Mouse (Mus musculus) G1E-ER4 (cell line): ENCODE data around the gene Hdac11. TPM values are rescaled to one million over a fixed set of nuclear protein-coding genes. Genes with fewer than 3 reads are reported as not detected.

Experiments used
- GATA1 ChIP-seq: IDR thresholded peaks from one replicate; pipeline ENCODE4 v1.8.0; 2012; ENCODE audit warnings: low read length, inconsistent platforms
- polyA plus RNA-seq: library from polyadenylated mRNA; stranded (reverse); fragments of >175 nt; gene quantifications from 2 replicates; pipeline ENCODE4 v1.2.3, GENCODE M21; 2012

Gene Hdac11
- polyA plus RNA-seq, 1 experiment = 1.1 TPM

- no peak for TF ChIP-seq GATA1
Observed at GRCm38 (mm10) chr6:91183041-91183440, 26.6 kb downstream of the Hdac11 start.

GRCm38 (mm10) chr6:91183980-91184379 lies 27.5 kb downstream of the Hdac11 start:
- no peak for TF ChIP-seq GATA1

- TF ChIP-seq GATA1 = no peak
Observed at GRCm38 (mm10) chr6:91184776-91185175, 28.3 kb downstream of the Hdac11 start.

- no peak for TF ChIP-seq GATA1
Observed at GRCm38 (mm10) chr6:91185502-91185901, 29.0 kb downstream of the Hdac11 start.

GRCm38 (mm10) chr6:91186161-91186931 lies 29.9 kb downstream of the Hdac11 start:
- no peak for TF ChIP-seq GATA1

GRCm38 (mm10) chr6:91186934-91187333 lies 30.5 kb downstream of the Hdac11 start:
- TF ChIP-seq GATA1 = no peak

- no peak for TF ChIP-seq GATA1
Observed at GRCm38 (mm10) chr6:91187871-91188270, 31.4 kb downstream of the Hdac11 start.

GRCm38 (mm10) chr6:91189971-91190370 lies 33.5 kb downstream of the Hdac11 start:
- no peak for TF ChIP-seq GATA1

- no peak for TF ChIP-seq GATA1
Observed at GRCm38 (mm10) chr6:91191465-91191864, 35.0 kb downstream of the Hdac11 start.

- no peak for TF ChIP-seq GATA1
Observed at GRCm38 (mm10) chr6:91192421-91192820, 36.0 kb downstream of the Hdac11 start.

- TF ChIP-seq GATA1 = no peak
Observed at GRCm38 (mm10) chr6:91192851-91193545, 36.5 kb downstream of the Hdac11 start.

GRCm38 (mm10) chr6:91198456-91198855 lies 42.0 kb downstream of the Hdac11 start:
- TF ChIP-seq GATA1 = no peak

- TF ChIP-seq GATA1 = no peak
Observed at GRCm38 (mm10) chr6:91200429-91201188, 44.1 kb downstream of the Hdac11 start.

GRCm38 (mm10) chr6:91201881-91202341 lies 45.4 kb downstream of the Hdac11 start:
- no peak for TF ChIP-seq GATA1

GRCm38 (mm10) chr6:91202571-91202970 lies 46.1 kb downstream of the Hdac11 start:
- TF ChIP-seq GATA1 = no peak

- no peak for TF ChIP-seq GATA1
Observed at GRCm38 (mm10) chr6:91205346-91205745, 48.9 kb downstream of the Hdac11 start.
